Mouse (Mus musculus): ENCODE data around the gene Sec14l2.

- TF ChIP-seq CTCF (IDR thresholded peaks at IDR 0.05; ENCODE audit: borderline replicate concordance, control insufficient read depth, extremely low read depth, insufficient read depth, low read length, poor library complexity) (no peak), POLR2A (IDR thresholded peaks at IDR 0.05; ENCODE audit: control insufficient read depth, extremely low read depth, insufficient read depth, low read length, poor library complexity) (no peak)
Measured at GRCm38 (mm10) chr11:4147098-4147497, 23.9 kb upstream of the Sec14l2 start.

Measured in thymus, adult 2 months (tissue).